Mouse (Mus musculus) liver, embryonic 14.5 days (tissue): ENCODE results near the gene Plekhm2. TPM values are rescaled to one million over a fixed set of nuclear protein-coding genes. Genes with fewer than 3 reads are reported as not detected.
A peak's percentile ranks its signal among the peaks of the same experiment; 100 is the strongest.

Experiments used
- ATAC-seq: fragments of 200-750 bp; cut with Nextera tagmentation; 2 replicates; pipeline ENCODE4 v1.8.0; 2017; ENCODE audit warnings: moderate number of reproducible peaks, mild to moderate bottlenecking, moderate library complexity; ENCODE audit not compliant: insufficient read depth
- DNase-seq, 3 experiments: peaks; one replicate each; pipeline ENCODE4 v3.0.0-alpha.2; 2012 to 2013; ENCODE audit warnings: low read depth in 3 of 3, low spot score in 3 of 3
- H3K27ac ChIP-seq: fragments of 300-500 bp; sonication (generic); 2 replicates; pipeline ENCODE4 v1.5.1; 2014; ENCODE audit warnings: moderate library complexity, mild to moderate bottlenecking, control low read depth, inconsistent platforms
- H3K27me3 ChIP-seq: fragments of 300-500 bp; sonication (generic); 2 replicates; pipeline ENCODE4 v1.6.1; 2014; ENCODE audit warnings: mild to moderate bottlenecking, low read length, moderate library complexity; ENCODE audit not compliant: control insufficient read depth, insufficient read depth
- H3K36me3 ChIP-seq: fragments of 300-500 bp; sonication (generic); replicated peaks from 2 replicates; pipeline ENCODE4 v1.6.1; 2014; ENCODE audit warnings: low read depth; ENCODE audit not compliant: control insufficient read depth, insufficient read depth
- H3K4me1 ChIP-seq, 2 experiments: fragments of 200-500 bp in 1 of 2; fragments of 300-500 bp in 1 of 2; sonication (generic) in 1 of 2; replicated peaks; 2 replicates each; pipeline ENCODE4 v1.6.1; 2012 to 2014; ENCODE audit warnings: antibody characterized with exemption in 1 of 2, inconsistent platforms in 1 of 2, low read length in 1 of 2; ENCODE audit not compliant: control insufficient read depth in 2 of 2, insufficient read depth in 2 of 2
- H3K4me2 ChIP-seq: fragments of 300-500 bp; sonication (generic); 2 replicates; pipeline ENCODE4 v1.6.1; 2014; ENCODE audit warnings: low read depth, mild to moderate bottlenecking, control low read depth, moderate library complexity
- H3K4me3 ChIP-seq, 2 experiments: fragments of 200-500 bp in 1 of 2; fragments of 300-500 bp in 1 of 2; sonication (generic) in 1 of 2; 2 replicates each; pipeline ENCODE4 v1.5.1; 2012 to 2014; ENCODE audit warnings: low read depth in 2 of 2, low read length in 2 of 2, mild to moderate bottlenecking in 2 of 2, control low read depth in 1 of 2, inconsistent platforms in 1 of 2, moderate library complexity in 1 of 2; ENCODE audit not compliant: insufficient read depth in 1 of 2
- H3K9ac ChIP-seq: fragments of 300-500 bp; sonication (generic); replicated peaks from 2 replicates; pipeline ENCODE4 v1.6.1; 2014; ENCODE audit warnings: mild to moderate bottlenecking, control low read depth, moderate library complexity
- H3K9me3 ChIP-seq: fragments of 300-500 bp; sonication (generic); 2 replicates; pipeline ENCODE4 v1.6.1; 2016; ENCODE audit warnings: low read length, mixed read lengths; ENCODE audit not compliant: control insufficient read depth
- CTCF ChIP-seq: IDR thresholded peaks from 2 replicates; pipeline ENCODE4 v1.5.1; 2016; ENCODE audit warnings: antibody characterized with exemption, low read depth, control low read depth
- EP300 ChIP-seq: IDR thresholded peaks from 2 replicates; pipeline ENCODE4 v1.6.1; 2016; ENCODE audit warnings: antibody characterized with exemption, low read depth
- WGBS: fragments of 180-500 bp; shearing (Covaris S2); extraction: QIAGEN DNeasy Blood & Tissue Kit; methylation state at CpG from one replicate; pipeline ENCODE4 v1.1.7; 2014; ENCODE audit not compliant: insufficient replicate concordance; 5-methylcytosine and 5-hydroxymethylcytosine counted together
- polyA plus RNA-seq, 2 experiments: library from polyadenylated mRNA; depleted of rRNA in 1 of 2; stranded (reverse) in 1 of 2; unstranded in 1 of 2; fragments of >200 nt; fragmentation: Nextera tagmentation in 1 of 2; extraction: Ambion mirVana in 1 of 2; gene quantifications; 2 replicates each; pipeline versions ENCODE4 v1.2.1 to v1.2.3; 2012 to 2014

Plekhm2 gene
- polyA plus RNA-seq (2012; rRNA removed) (4.2 and 4.5 TPM in 2 replicates), polyA plus RNA-seq (2014; fragmentation: Nextera tagmentation; extraction: Ambion mirVana) (0.33 and 0.49 TPM in 2 replicates)

- 65% methylated on average over 8 of the region's 8 CpGs for WGBS
- no peak for DNase-seq
These were observed at the start of gene Plekhm2 for GRCm38 (mm10) chr4:141664799-141665198. TSS of gene Plekhm2 (minus strand) at chr4:141664899.

DNA sequence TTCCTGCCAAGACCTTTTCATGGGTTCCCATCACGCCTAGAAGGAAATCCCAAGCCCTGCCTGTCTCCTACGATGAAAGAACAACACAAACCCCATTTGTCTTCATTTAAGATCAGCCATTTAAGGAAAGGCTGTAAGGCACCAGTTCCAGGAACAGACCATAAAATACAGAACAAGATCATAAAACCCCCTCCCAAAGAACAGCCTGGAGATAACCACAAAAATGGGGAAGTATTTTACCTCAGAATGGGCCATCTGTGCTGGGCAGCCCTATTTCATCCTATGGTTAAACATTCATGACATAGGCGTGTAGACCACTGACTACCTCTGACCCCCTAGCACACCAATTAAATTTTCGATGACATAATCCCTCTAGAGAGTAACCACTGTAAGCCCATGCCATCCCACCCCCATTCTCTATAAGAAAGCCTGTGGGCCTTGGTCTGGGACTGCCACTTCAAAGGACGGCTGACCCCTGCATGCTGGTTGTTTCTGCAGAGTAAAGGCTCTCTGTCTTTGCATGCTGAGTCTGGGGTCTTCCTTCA, 49.0 kb upstream of the Plekhm2 start:
- H3K9me3 ChIP-seq, result no peaks in the 10 kb centered on the region
- no peak overlapping the region for H3K4me2 ChIP-seq
- WGBS, result 39% methylated on average over 5 of the region's 5 CpGs
- ATAC-seq, result no peak
- no peak for DNase-seq
- H3K27me3 ChIP-seq, result no peaks in the 10 kb centered on the region
- peaks cover 0 to 8% of the 10 kb centered on the region in 2 experiments; a peak in 2 of 4 replicates for H3K4me1 ChIP-seq
- H3K27ac ChIP-seq, result no peak overlapping the region
- TF ChIP-seq CTCF (no peak), EP300 (no peak)
- H3K36me3 ChIP-seq, result peaks cover 54% of the 10 kb centered on the region
- H3K9ac ChIP-seq, result no peak overlapping the region
- H3K4me3 ChIP-seq, result no peak overlapping the region

More at GRCm38 (mm10) chr4:141664799-141665198, at the start of gene Plekhm2:
- peak within 1 kb of the TSS; percentile 58 to 74 for H3K4me3 ChIP-seq
- no peaks in the 10 kb centered on the region for H3K36me3 ChIP-seq
- TF ChIP-seq CTCF (no peak), EP300 (no peak)
- peak within 1 kb of the TSS; percentile 75 for H3K9ac ChIP-seq
- H3K27me3 ChIP-seq, result no peaks in the 10 kb centered on the region
- H3K4me1 ChIP-seq, result peaks cover 7 to 11% of the 10 kb centered on the region in 2 experiments
- no peaks in the 10 kb centered on the region for H3K9me3 ChIP-seq
- peak within 1 kb of the TSS; percentile 99 for H3K4me2 ChIP-seq
- H3K27ac ChIP-seq, result no peak within 1 kb of the TSS
- no peak for ATAC-seq

- Histone ChIP-seq H3K4me3 (no peak overlapping the region), H3K9me3 (no peaks in the 10 kb centered on the region), H3K4me1 (peaks cover 0 to 6% of the 10 kb centered on the region in 2 experiments; a peak in 2 of 4 replicates), H3K36me3 (peaks cover 68% of the 10 kb centered on the region), H3K4me2 (no peak overlapping the region), H3K27me3 (no peaks in the 10 kb centered on the region), H3K27ac (no peak overlapping the region), H3K9ac (no peak overlapping the region)
- 60% methylated on average over 1 of the region's 1 CpGs for WGBS
- TF ChIP-seq EP300, result no peak
- no peak for TF ChIP-seq CTCF
- DNase-seq, result no peak
- ATAC-seq, result no peak
These were observed 46.6 kb upstream of the Plekhm2 start for GRCm38 (mm10) chr4:141711250-141711649.

DNA sequence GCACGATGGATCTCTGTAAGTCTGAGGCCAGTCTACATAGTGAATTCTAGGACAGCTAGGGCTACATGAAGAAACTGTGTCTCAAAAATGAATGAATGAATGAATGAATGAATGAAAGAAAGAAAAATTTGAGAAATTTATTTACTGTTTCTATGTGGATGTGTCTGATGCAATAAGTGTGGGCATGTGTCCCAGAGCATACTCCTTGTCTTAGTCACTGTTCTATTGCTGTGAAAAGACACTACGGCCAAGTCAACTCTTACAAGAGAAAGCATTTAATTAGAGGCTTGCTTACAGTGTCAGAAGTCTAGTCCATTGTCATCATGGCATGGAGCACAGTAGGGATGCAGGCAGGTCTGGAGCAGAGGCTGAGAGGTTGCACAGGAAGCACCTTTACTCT, 44.3 kb upstream of the Plekhm2 start:
- DNase-seq (no peak), ATAC-seq (no peak)
- no peak overlapping the region for H3K27ac ChIP-seq
- H3K4me2 ChIP-seq, result no peak overlapping the region
- H3K27me3 ChIP-seq, result no peaks in the 10 kb centered on the region
- H3K9ac ChIP-seq, result no peak overlapping the region
- peaks cover 0 to 2% of the 10 kb centered on the region in 2 experiments; a peak in 1 of 4 replicates for H3K4me1 ChIP-seq
- H3K9me3 ChIP-seq, result no peaks in the 10 kb centered on the region
- TF ChIP-seq EP300, result no peak
- 89% methylated on average over 2 of the region's 2 CpGs for WGBS
- no peak overlapping the region for H3K4me3 ChIP-seq
- H3K36me3 ChIP-seq, result peaks cover 90% of the 10 kb centered on the region

- Histone ChIP-seq H3K27me3 (no peaks in the 10 kb centered on the region), H3K36me3 (peaks cover 93% of the 10 kb centered on the region), H3K27ac (no peak overlapping the region), H3K4me3 (no peak overlapping the region), H3K9ac (no peak overlapping the region), H3K9me3 (no peaks in the 10 kb centered on the region), H3K4me1 (no peaks in the 10 kb centered on the region), H3K4me2 (no peak overlapping the region)
- DNase-seq (no peak), ATAC-seq (no peak)
- TF ChIP-seq CTCF (no peak), EP300 (no peak)
- WGBS, result 89% methylated on average over 7 of the region's 7 CpGs
These were observed 43.3 kb upstream of the Plekhm2 start for GRCm38 (mm10) chr4:141708005-141708404.
